Mouse (Mus musculus) left cerebral cortex, adult 11 months (tissue): ENCODE data around the gene Cenpp.

Source experiments
- DNase-seq: peaks from one replicate; pipeline ENCODE4 v3.0.0; 2022; ENCODE audit warnings: low spot score

The Cenpp gene

GRCm38 (mm10) chr13:49460692-49461414, 191.7 kb downstream of the Cenpp start:
- peak; percentile 39 for DNase-seq

- DNase-seq: no peak
These were observed 192.3 kb downstream of the Cenpp start for GRCm38 (mm10) chr13:49460276-49460675.

- peak; percentile 72 for DNase-seq
These were observed 203.3 kb downstream of the Cenpp start for GRCm38 (mm10) chr13:49449318-49449749.

- no peak for DNase-seq
These were observed 208.1 kb downstream of the Cenpp start for GRCm38 (mm10) chr13:49444451-49444850.

- peak; percentile 46 for DNase-seq
These were observed 216.4 kb downstream of the Cenpp start for GRCm38 (mm10) chr13:49436170-49436569.

- no peak for DNase-seq
These were observed 216.8 kb downstream of the Cenpp start for GRCm38 (mm10) chr13:49435745-49436144.

GRCm38 (mm10) chr13:49433268-49434029, 219.1 kb downstream of the Cenpp start:
- DNase-seq: no peak

GRCm38 (mm10) chr13:49430529-49430928, 222.1 kb downstream of the Cenpp start:
- DNase-seq: no peak

- no peak for DNase-seq
These were observed 224.4 kb downstream of the Cenpp start for GRCm38 (mm10) chr13:49428042-49428675.

- no peak for DNase-seq
These were observed 225.8 kb downstream of the Cenpp start for GRCm38 (mm10) chr13:49426736-49427135.

GRCm38 (mm10) chr13:49421959-49422358, 230.6 kb downstream of the Cenpp start:
- DNase-seq: no peak

- DNase-seq: no peak
These were observed 231.0 kb downstream of the Cenpp start for GRCm38 (mm10) chr13:49421606-49421917.

- peak; percentile 97 for DNase-seq
These were observed 231.6 kb downstream of the Cenpp start, which contains the start of gene Ippk for GRCm38 (mm10) chr13:49420754-49421605. Gene Ippk (plus strand): TSS chr13:49421249.
